Mouse (Mus musculus): ENCODE measurements around the gene Gfm1.
A peak's percentile ranks its signal among the peaks of the same experiment; 100 is the strongest.

Gfm1 gene

GRCm38 (mm10) chr3:67429999-67430380, at the start of gene Gfm1:
Gene Gfm1, plus strand, starts transcription at chr3:67430096.
- peak; percentile 85 for DNase-seq (ENCODE audit: low read depth)

- DNase-seq (ENCODE audit: low read depth), result no peak
Measured at GRCm38 (mm10) chr3:67429338-67429998, 428 bp upstream of the Gfm1 start.

- DNase-seq (ENCODE audit: low read depth), result no peak
Measured at GRCm38 (mm10) chr3:67434011-67434410, 4.1 kb downstream of the Gfm1 start.

- DNase-seq (ENCODE audit: low read depth), result no peak
Measured at GRCm38 (mm10) chr3:67447143-67447542, 17.2 kb downstream of the Gfm1 start.

- DNase-seq (ENCODE audit: low read depth), result no peak
Measured at GRCm38 (mm10) chr3:67449660-67450059, 19.8 kb downstream of the Gfm1 start.

- no peak for DNase-seq (ENCODE audit: low read depth)
Measured at GRCm38 (mm10) chr3:67450601-67451210, 20.8 kb downstream of the Gfm1 start.

- no peak for DNase-seq (ENCODE audit: low read depth)
Measured at GRCm38 (mm10) chr3:67459881-67460280, 30.0 kb downstream of the Gfm1 start.

- no peak for DNase-seq (ENCODE audit: low read depth)
Measured at GRCm38 (mm10) chr3:67462015-67462414, 32.1 kb downstream of the Gfm1 start.

GRCm38 (mm10) chr3:67462578-67462977, 32.7 kb downstream of the Gfm1 start:
- no peak for DNase-seq (ENCODE audit: low read depth)

- DNase-seq (ENCODE audit: low read depth), result peak; percentile 37
Measured at GRCm38 (mm10) chr3:67463001-67463400, 33.1 kb downstream of the Gfm1 start.

- peak; percentile 30 for DNase-seq (ENCODE audit: low read depth)
Measured at GRCm38 (mm10) chr3:67463450-67464372, 33.8 kb downstream of the Gfm1 start, which contains the start of gene Lxn. Gene Lxn, minus strand, starts transcription at chr3:67463926.

- no peak for DNase-seq (ENCODE audit: low read depth)
Measured at GRCm38 (mm10) chr3:67466576-67466975, 36.7 kb downstream of the Gfm1 start.

- DNase-seq (ENCODE audit: low read depth), result no peak
Measured at GRCm38 (mm10) chr3:67467281-67467680, 37.4 kb downstream of the Gfm1 start.

GRCm38 (mm10) chr3:67471408-67472127, 41.7 kb downstream of the Gfm1 start:
- no peak for DNase-seq (ENCODE audit: low read depth)

GRCm38 (mm10) chr3:67473438-67473837, 43.5 kb downstream of the Gfm1 start:
- DNase-seq (ENCODE audit: low read depth), result no peak

- DNase-seq (ENCODE audit: low read depth), result no peak
Measured at GRCm38 (mm10) chr3:67479806-67480205, 49.9 kb downstream of the Gfm1 start.

- DNase-seq (ENCODE audit: low read depth), result no peak
Measured at GRCm38 (mm10) chr3:67482400-67482799, 52.5 kb downstream of the Gfm1 start.

- DNase-seq (ENCODE audit: low read depth), result no peak
Measured at GRCm38 (mm10) chr3:67485233-67485632, 55.3 kb downstream of the Gfm1 start.

- DNase-seq (ENCODE audit: low read depth), result no peak
Measured at GRCm38 (mm10) chr3:67490156-67490555, 60.3 kb downstream of the Gfm1 start.

GRCm38 (mm10) chr3:67492086-67492869, 62.4 kb downstream of the Gfm1 start:
- no peak for DNase-seq (ENCODE audit: low read depth)

- DNase-seq (ENCODE audit: low read depth), result no peak
Measured at GRCm38 (mm10) chr3:67493132-67493531, 63.2 kb downstream of the Gfm1 start.
